Mouse (Mus musculus): ENCODE results near the gene Dennd1b.

GRCm38 (mm10) chr1:139007475-139007874 is 44.2 kb downstream of the Dennd1b start:
- TF ChIP-seq POLR2A (IDR thresholded peaks at IDR 0.05; ENCODE audit: insufficient read depth, low read depth, low read length) (no peak), CTCF (IDR thresholded peaks at IDR 0.05; ENCODE audit: insufficient read depth, low read depth, low read length) (no peak)
